Mouse (Mus musculus) heart, adult 2 months (tissue): ENCODE data around the gene Fndc3b. TPM values are rescaled to one million over a fixed set of nuclear protein-coding genes. Genes with fewer than 3 reads are reported as not detected.
A peak's percentile ranks its signal among the peaks of the same experiment; 100 is the strongest.

Experiments used
- DNase-seq, 2 experiments: peaks; one replicate each; pipeline ENCODE4 v3.0.0; 2021
- H3K27ac ChIP-seq: fragments of 200-600 bp; 2 replicates; pipeline ENCODE4 v1.8.1; 2022
- H3K27me3 ChIP-seq: fragments of 200-500 bp; 2 replicates; pipeline ENCODE4 v1.6.1; 2012; ENCODE audit warnings: mild to moderate bottlenecking, low read length, inconsistent platforms, mixed read lengths; ENCODE audit not compliant: control insufficient read depth, insufficient read depth
- H3K36me3 ChIP-seq: fragments of 200-500 bp; 2 replicates; pipeline ENCODE4 v1.6.1; 2012; ENCODE audit warnings: low read length, inconsistent platforms; ENCODE audit not compliant: control insufficient read depth, insufficient read depth
- H3K4me1 ChIP-seq: fragments of 200-500 bp; 2 replicates; pipeline ENCODE4 v1.6.1; 2011; ENCODE audit warnings: low read length; ENCODE audit not compliant: control insufficient read depth, insufficient read depth
- H3K4me3 ChIP-seq: fragments of 200-600 bp; 2 replicates; pipeline ENCODE4 v1.8.1; 2022
- H3K79me2 ChIP-seq: fragments of 200-500 bp; replicated peaks from 2 replicates; pipeline ENCODE4 v1.6.1; 2012; ENCODE audit warnings: mild to moderate bottlenecking, inconsistent platforms, low read length, moderate library complexity, mixed read lengths; ENCODE audit not compliant: control insufficient read depth, insufficient read depth
- H3K9ac ChIP-seq: fragments of 200-500 bp; 2 replicates; pipeline ENCODE4 v1.6.1; 2012; ENCODE audit warnings: low read depth, mild to moderate bottlenecking, control low read depth, inconsistent platforms, low read length, mixed read lengths
- CTCF ChIP-seq: fragments of 200-600 bp; IDR thresholded peaks from 2 replicates; pipeline ENCODE4 v1.8.1; 2022; ENCODE audit warnings: antibody characterized with exemption, mild to moderate bottlenecking, moderate library complexity
- EP300 ChIP-seq: fragments of 200-500 bp; IDR thresholded peaks from 2 replicates; pipeline ENCODE4 v1.6.1; 2011; ENCODE audit warnings: low read depth, low read length, control low read depth; ENCODE audit not compliant: insufficient read depth
- POLR2A ChIP-seq: fragments of 200-500 bp; IDR thresholded peaks from 2 replicates; pipeline ENCODE4 v1.6.1; 2011; ENCODE audit warnings: mild to moderate bottlenecking, low read depth, low read length, control low read depth; ENCODE audit not compliant: insufficient read depth
- WGBS: fragments of 180-500 bp; shearing (Covaris S2); methylation state at CpG from one replicate; pipeline ENCODE4 v1.1.7; 2018; 5-methylcytosine and 5-hydroxymethylcytosine counted together
- intact Hi-C: fragments of 180-260 bp; cut with DNase I; formaldehyde crosslinking; loops from one replicate; pipeline ENCODE4 v1.15.1; 2025
- polyA plus RNA-seq: library from polyadenylated mRNA; depleted of rRNA; stranded (reverse); fragments of >200 nt; gene quantifications from 2 replicates; pipeline ENCODE4 v1.2.3, GENCODE M21; 2012
- total RNA-seq, 2 experiments: library from RNA; stranded (reverse); gene quantifications; 2 replicates each; pipeline ENCODE4 v1.2.3; 2021

Gene Fndc3b
- total and polyA plus RNA-seq, 3 experiments, result 15.3 to 57.4 (median 52.1) TPM

DNA sequence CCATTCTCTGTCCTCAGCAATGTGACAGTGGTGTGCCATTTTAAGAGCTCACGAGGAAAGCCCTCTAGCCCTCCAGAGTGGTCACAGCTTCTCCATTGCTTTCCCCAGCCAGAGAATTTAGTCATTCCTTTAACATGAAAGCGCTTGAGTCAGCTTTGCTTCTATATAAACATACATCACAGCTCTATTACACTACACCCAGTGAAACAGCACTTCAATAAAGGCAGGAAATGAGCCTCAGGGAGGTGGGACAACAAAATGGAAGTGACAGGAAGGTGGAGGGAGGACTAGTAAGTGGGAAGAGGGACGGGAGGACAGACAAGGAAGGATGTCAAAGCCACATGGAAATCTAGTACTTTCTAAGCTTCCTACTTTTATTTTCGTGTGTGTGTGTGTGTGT, 88.7 kb downstream of the Fndc3b start:
- H3K79me2 ChIP-seq, result peaks cover 10% of the 10 kb centered on the region; the same call in 1 of the 2 replicates
- H3K27me3 ChIP-seq, result no peaks in the 10 kb centered on the region
- TF ChIP-seq EP300 (no peak), POLR2A (no peak), CTCF (no peak)
- intact Hi-C loops, result no loop called here
- 55% methylated on average over 4 of the region's 4 CpGs for WGBS
- H3K36me3 ChIP-seq, result peaks cover 14% of the 10 kb centered on the region; the same call in 1 of the 2 replicates
- peaks cover 24% of the 10 kb centered on the region for H3K4me1 ChIP-seq
- H3K9ac ChIP-seq, result no peak overlapping the region
- H3K4me3 ChIP-seq, result no peak overlapping the region
- H3K27ac ChIP-seq, result no peak overlapping the region
- no peak for DNase-seq

DNA sequence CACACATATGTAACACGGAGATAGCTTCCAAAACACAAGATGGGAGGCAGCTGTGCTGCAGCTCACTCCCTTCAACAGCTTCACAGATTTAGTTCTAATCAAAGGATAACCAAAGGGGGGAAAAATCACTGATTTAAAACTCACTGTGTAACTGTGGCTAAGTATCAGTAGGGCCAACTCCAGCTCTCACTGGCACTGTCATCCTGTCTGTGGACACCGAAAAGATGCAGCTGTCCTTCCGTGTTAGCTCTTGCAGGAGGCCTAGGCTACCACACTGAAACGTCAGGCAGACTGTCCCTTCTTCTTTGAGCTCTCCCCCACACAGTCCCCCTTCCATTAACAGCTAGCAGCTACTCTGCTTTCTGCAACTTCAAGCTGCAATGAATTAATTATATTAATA, 89.9 kb downstream of the Fndc3b start:
- DNase-seq, result no peak
- intact Hi-C loops, result no loop called here
- TF ChIP-seq EP300, result no peak
- no peak for TF ChIP-seq POLR2A
- no peak for TF ChIP-seq CTCF

DNA sequence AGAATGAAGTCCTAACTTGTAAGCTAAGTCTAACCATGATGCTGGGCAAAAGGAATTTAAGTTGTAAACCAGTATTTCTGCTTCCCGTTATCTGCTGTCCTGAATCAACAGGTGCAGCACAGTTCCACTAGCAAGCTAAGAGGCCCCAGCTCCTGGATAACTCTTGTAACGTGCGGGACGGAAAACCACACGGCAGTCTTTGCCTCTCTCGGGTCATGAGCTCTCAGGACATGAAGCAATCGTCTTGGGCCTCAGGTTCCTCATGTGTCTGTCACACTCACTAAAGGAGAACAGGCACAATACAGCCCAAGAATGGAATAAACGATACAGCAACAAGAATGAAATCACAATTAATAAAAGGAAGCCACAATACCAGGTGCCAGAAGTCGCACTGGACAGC, 93.4 kb downstream of the Fndc3b start:
- Histone ChIP-seq H3K4me3 (no peak overlapping the region), H3K36me3 (peaks cover 7% of the 10 kb centered on the region; the same call in 1 of the 2 replicates), H3K79me2 (peaks cover 8% of the 10 kb centered on the region), H3K27ac (peak overlapping the region; percentile 15), H3K27me3 (no peaks in the 10 kb centered on the region), H3K9ac (no peak overlapping the region), H3K4me1 (peaks cover 25% of the 10 kb centered on the region)
- 59% methylated on average over 9 of the region's 9 CpGs for WGBS
- no peak for TF ChIP-seq EP300
- no peak for TF ChIP-seq CTCF
- no peak for TF ChIP-seq POLR2A
- intact Hi-C loops, result loop anchor here (5.0 kb wide), 1 partner anchor 40 kb away; no protein-coding TSS in a partner anchor
- peak in 1 of 2 experiments; percentile 30 for DNase-seq

More for the DNA sequence above, 89.9 kb downstream of the Fndc3b start:
- Histone ChIP-seq H3K4me1 (peaks cover 34% of the 10 kb centered on the region), H3K36me3 (peaks cover 14% of the 10 kb centered on the region; the same call in 1 of the 2 replicates), H3K27me3 (no peaks in the 10 kb centered on the region), H3K9ac (no peak overlapping the region), H3K79me2 (peaks cover 7% of the 10 kb centered on the region; the same call in 1 of the 2 replicates), H3K27ac (no peak overlapping the region), H3K4me3 (no peak overlapping the region)
- WGBS, result 75% methylated on average over 4 of the region's 4 CpGs

DNA sequence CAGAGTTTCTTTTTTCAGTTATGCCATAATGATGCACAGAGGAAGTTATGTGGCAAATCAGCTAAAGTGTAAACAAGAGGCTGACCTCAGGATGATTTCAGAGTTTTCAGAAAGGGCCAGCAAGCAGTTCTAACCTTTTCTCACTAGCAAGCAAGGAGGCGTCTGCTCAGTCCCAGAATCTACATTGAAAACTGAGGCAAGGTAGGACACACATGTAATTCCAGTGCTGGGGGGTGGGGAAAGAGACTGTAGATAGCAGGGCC, 93.9 kb downstream of the Fndc3b start:
- H3K9ac ChIP-seq, result no peak overlapping the region
- no peak overlapping the region for H3K4me3 ChIP-seq
- no peak for DNase-seq
- TF ChIP-seq CTCF, result no peak
- TF ChIP-seq POLR2A, result no peak
- H3K27me3 ChIP-seq, result no peaks in the 10 kb centered on the region
- intact Hi-C loops, result loop anchor here (5.0 kb wide), 1 partner anchor 40 kb away; no protein-coding TSS in a partner anchor
- peak overlapping the region; percentile 67 for H3K27ac ChIP-seq
- H3K4me1 ChIP-seq, result peaks cover 26% of the 10 kb centered on the region
- 60% methylated on average over 1 of the region's 1 CpGs for WGBS
- H3K36me3 ChIP-seq, result peaks cover 7% of the 10 kb centered on the region; the same call in 1 of the 2 replicates
- peaks cover 8% of the 10 kb centered on the region for H3K79me2 ChIP-seq

DNA sequence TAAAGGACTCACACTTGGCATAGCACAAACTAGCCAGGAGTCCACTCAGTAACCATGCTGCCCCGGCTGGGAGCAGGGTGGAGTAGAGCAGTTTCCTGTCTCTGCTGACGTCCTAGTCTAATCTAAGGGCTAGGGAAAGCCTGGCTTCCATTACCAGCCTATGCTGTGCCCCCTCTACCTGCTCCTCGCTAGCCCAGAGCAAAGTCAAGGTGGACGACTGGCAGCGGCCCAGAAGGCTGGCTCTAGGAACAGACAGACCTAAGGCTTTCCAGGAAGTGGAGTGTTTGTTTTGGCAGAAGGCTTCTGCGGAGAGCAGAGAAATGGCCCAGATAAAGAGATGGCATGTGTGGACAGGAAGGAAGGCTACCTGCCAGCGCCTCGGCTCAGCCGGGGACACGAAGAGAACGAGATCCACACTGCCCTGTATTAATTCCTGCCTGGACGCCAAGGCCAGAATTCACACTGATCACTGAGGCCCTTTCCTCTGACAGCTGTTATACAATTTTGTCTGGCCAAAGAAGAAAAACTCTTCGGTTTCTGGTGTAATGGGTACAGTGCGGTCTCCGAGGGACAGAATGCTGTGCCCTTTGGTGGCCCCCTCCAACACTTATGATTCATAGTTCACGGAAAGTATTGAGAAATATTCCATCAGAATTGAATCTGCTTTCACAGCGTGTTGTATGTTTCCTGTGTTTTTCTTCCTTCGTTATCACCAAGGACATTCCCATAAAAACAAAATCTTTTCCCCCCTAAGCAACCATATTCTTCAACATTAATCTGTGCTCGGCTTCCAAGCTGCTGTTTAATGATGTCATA, 94.5 kb downstream of the Fndc3b start:
- Histone ChIP-seq H3K79me2 (peaks cover 8% of the 10 kb centered on the region), H3K4me1 (peaks cover 26% of the 10 kb centered on the region), H3K36me3 (peaks cover 7% of the 10 kb centered on the region; the same call in 1 of the 2 replicates), H3K9ac (no peak overlapping the region), H3K27me3 (no peaks in the 10 kb centered on the region), H3K27ac (peak overlapping the region; percentile 67), H3K4me3 (no peak overlapping the region)
- WGBS, result 10% methylated on average over 19 of the region's 19 CpGs
- intact Hi-C loops, result loop anchor here (5.0 kb wide), 1 partner anchor 41 kb away; no protein-coding TSS in a partner anchor
- no peak for TF ChIP-seq CTCF
- peak; percentile 60; the same call in 1 of the 2 replicates for TF ChIP-seq EP300
- peak; percentile 31; the same call in 1 of the 2 replicates for TF ChIP-seq POLR2A
- peak; percentile 73 to 83 for DNase-seq

DNA sequence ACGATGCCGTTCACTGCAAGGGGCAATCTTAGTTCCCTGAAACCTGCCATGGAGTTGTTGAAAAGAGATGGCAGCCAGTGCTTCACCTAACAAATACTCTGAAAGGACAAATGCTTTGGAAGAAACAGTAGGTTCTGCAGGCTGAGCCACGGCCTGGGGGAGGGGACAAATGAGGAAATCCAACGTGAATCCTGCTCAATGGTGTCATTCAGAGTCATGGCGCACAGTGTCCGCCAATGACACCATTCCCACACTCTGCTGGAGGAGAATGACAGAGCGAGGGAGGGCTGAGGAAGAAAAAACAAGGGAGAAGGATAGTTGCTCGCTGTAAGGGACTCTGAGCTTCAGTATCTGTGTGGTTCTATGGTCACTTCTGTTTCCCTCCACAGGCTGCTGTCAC, 95.6 kb downstream of the Fndc3b start:
- no peak for DNase-seq
- H3K27ac ChIP-seq, result peak overlapping the region; percentile 67
- no peak for TF ChIP-seq EP300
- peaks cover 7% of the 10 kb centered on the region; the same call in 1 of the 2 replicates for H3K36me3 ChIP-seq
- intact Hi-C loops, result loop anchor here (5.0 kb wide), 1 partner anchor 42 kb away; no protein-coding TSS in a partner anchor
- H3K4me3 ChIP-seq, result no peak overlapping the region
- H3K9ac ChIP-seq, result no peak overlapping the region
- no peaks in the 10 kb centered on the region for H3K27me3 ChIP-seq
- peaks cover 27% of the 10 kb centered on the region for H3K4me1 ChIP-seq
- WGBS, result 76% methylated on average over 8 of the region's 8 CpGs
- H3K79me2 ChIP-seq, result peaks cover 8% of the 10 kb centered on the region
